Mouse (Mus musculus) hindbrain, embryonic 15.5 days (tissue): ENCODE data around the gene Mul1. TPM values are rescaled to one million over a fixed set of nuclear protein-coding genes. Genes with fewer than 3 reads are reported as not detected.
"Not testable (repeated sequence)": the region's sequence is repeated elsewhere in the genome, so short reads cannot be mapped to it uniquely, and the experiment has no call there.

Experiments used
- ATAC-seq: fragments of 200-750 bp; cut with Nextera tagmentation; 2 replicates; pipeline ENCODE4 v1.8.0; 2017; ENCODE audit warnings: low read depth, moderate number of reproducible peaks, moderate TSS enrichment; ENCODE audit not compliant: low FRiP score
- H3K27ac ChIP-seq: fragments of 300-500 bp; sonication (generic); replicated peaks from 2 replicates; pipeline ENCODE4 v1.5.1; 2015; ENCODE audit warnings: mild to moderate bottlenecking, inconsistent platforms
- H3K27me3 ChIP-seq: fragments of 300-500 bp; sonication (generic); 2 replicates; pipeline ENCODE4 v1.6.1; 2015; ENCODE audit warnings: control low read depth, inconsistent platforms
- H3K36me3 ChIP-seq: fragments of 300-500 bp; sonication (generic); 2 replicates; pipeline ENCODE4 v1.6.1; 2015; ENCODE audit warnings: control low read depth, inconsistent platforms
- H3K4me1 ChIP-seq: fragments of 300-500 bp; sonication (generic); replicated peaks from 2 replicates; pipeline ENCODE4 v1.6.1; 2015; ENCODE audit warnings: control low read depth, inconsistent platforms
- H3K4me2 ChIP-seq: fragments of 300-500 bp; sonication (generic); 2 replicates; pipeline ENCODE4 v1.6.1; 2015; ENCODE audit warnings: moderate library complexity, mild to moderate bottlenecking, inconsistent platforms
- H3K4me3 ChIP-seq: fragments of 300-500 bp; sonication (generic); 2 replicates; pipeline ENCODE4 v1.5.1; 2015; ENCODE audit warnings: mild to moderate bottlenecking, inconsistent platforms
- H3K9ac ChIP-seq: fragments of 300-500 bp; sonication (generic); 2 replicates; pipeline ENCODE4 v1.6.1; 2015; ENCODE audit warnings: inconsistent platforms
- H3K9me3 ChIP-seq: fragments of 300-500 bp; sonication (generic); 2 replicates; pipeline ENCODE4 v1.6.1; 2016; ENCODE audit warnings: control low read depth, inconsistent platforms
- WGBS: fragments of 180-500 bp; shearing (Covaris S2); methylation state at CpG from one replicate; pipeline ENCODE4 v1.1.7; 2015; 5-methylcytosine and 5-hydroxymethylcytosine counted together
- polyA plus RNA-seq: library from polyadenylated mRNA; unstranded; fragments of >200 nt; fragmentation: Nextera tagmentation; extraction: Ambion mirVana; gene quantifications from 2 replicates; pipeline ENCODE4 v1.2.1, GENCODE M21; 2015

Gene Mul1
- polyA plus RNA-seq, 1 experiment from 2014 or later: 19.2 TPM

GRCm38 (mm10) chr4:138415991-138416390 is 18.5 kb upstream of the Mul1 start:
- no peak for ATAC-seq
- no peak overlapping the region for H3K27ac ChIP-seq
- H3K27me3 ChIP-seq: 0 out of 2 replicates have a peak, but pooled peaks cover 3% of the 10 kb centered on the region
- no peak overlapping the region for H3K4me3 ChIP-seq
- no peak overlapping the region for H3K4me2 ChIP-seq
- no peaks in the 10 kb centered on the region for H3K9me3 ChIP-seq
- WGBS: 82% methylated on average over 3 of the region's 3 CpGs
- H3K36me3 ChIP-seq: no peaks in the 10 kb centered on the region
- H3K9ac ChIP-seq: no peak overlapping the region
- peaks cover 22% of the 10 kb centered on the region for H3K4me1 ChIP-seq

- Histone ChIP-seq H3K9me3 (no peaks in the 10 kb centered on the region), H3K4me3 (no peak overlapping the region), H3K9ac (no peak overlapping the region), H3K27ac (no peak overlapping the region), H3K27me3 (no peaks in the 10 kb centered on the region), H3K4me2 (no peak overlapping the region), H3K36me3 (no peaks in the 10 kb centered on the region), H3K4me1 (peaks cover 22% of the 10 kb centered on the region)
- WGBS: 49% methylated on average over 5 of the region's 5 CpGs
- no peak for ATAC-seq
These were observed 18.1 kb upstream of the Mul1 start for GRCm38 (mm10) chr4:138416414-138416813.

GRCm38 (mm10) chr4:138417882-138418281 is 16.6 kb upstream of the Mul1 start:
- Histone ChIP-seq H3K9ac (no peak overlapping the region), H3K4me2 (no peak overlapping the region), H3K27me3 (no peaks in the 10 kb centered on the region), H3K4me1 (peaks cover 22% of the 10 kb centered on the region), H3K27ac (no peak overlapping the region), H3K9me3 (no peaks in the 10 kb centered on the region), H3K36me3 (no peaks in the 10 kb centered on the region), H3K4me3 (no peak overlapping the region)
- 84% methylated on average over 4 of the region's 4 CpGs for WGBS
- no peak for ATAC-seq

GRCm38 (mm10) chr4:138418340-138418957 is 16.0 kb upstream of the Mul1 start:
- H3K9me3 ChIP-seq: no peaks in the 10 kb centered on the region
- 55% methylated on average over 11 of the region's 11 CpGs for WGBS
- peak; percentile 51 for ATAC-seq

GRCm38 (mm10) chr4:138425028-138425427 is 9.4 kb upstream of the Mul1 start:
- no peak for ATAC-seq
- H3K4me3 ChIP-seq: no peak overlapping the region
- H3K36me3 ChIP-seq: no peaks in the 10 kb centered on the region
- no peaks in the 10 kb centered on the region for H3K9me3 ChIP-seq
- no peak overlapping the region for H3K27ac ChIP-seq
- H3K9ac ChIP-seq: no peak overlapping the region
- peaks cover 4% of the 10 kb centered on the region; the same call in 1 of the 2 replicates for H3K27me3 ChIP-seq
- 87% methylated on average over 6 of the region's 6 CpGs for WGBS
- no peak overlapping the region for H3K4me2 ChIP-seq
- no peaks in the 10 kb centered on the region for H3K4me1 ChIP-seq

More at GRCm38 (mm10) chr4:138418340-138418957, 16.0 kb upstream of the Mul1 start:
- Histone ChIP-seq H3K4me1 (peaks cover 22% of the 10 kb centered on the region), H3K27ac (no peak overlapping the region; the same call in 1 of the 2 replicates), H3K9ac (no peak overlapping the region), H3K27me3 (no peaks in the 10 kb centered on the region), H3K4me3 (no peak overlapping the region), H3K36me3 (no peaks in the 10 kb centered on the region), H3K4me2 (no peak overlapping the region)

GRCm38 (mm10) chr4:138425604-138426003 is 8.9 kb upstream of the Mul1 start:
- not testable (repeated sequence) for ATAC-seq, H3K4me3 ChIP-seq, H3K4me2 ChIP-seq, H3K9me3 ChIP-seq, H3K27me3 ChIP-seq, H3K4me1 ChIP-seq, H3K27ac ChIP-seq, H3K36me3 ChIP-seq, H3K9ac ChIP-seq
- 91% methylated on average over 14 of the region's 14 CpGs for WGBS

GRCm38 (mm10) chr4:138426778-138427705 is 7.4 kb upstream of the Mul1 start:
- Histone ChIP-seq H3K4me2 (peak overlapping the region; percentile 42), H3K9ac (no peak overlapping the region), H3K4me3 (no peak overlapping the region), H3K27me3 (peaks cover 4% of the 10 kb centered on the region; the same call in 1 of the 2 replicates), H3K27ac (no peak overlapping the region), H3K9me3 (no peaks in the 10 kb centered on the region), H3K4me1 (no peaks in the 10 kb centered on the region), H3K36me3 (no peaks in the 10 kb centered on the region)
- 42% methylated on average over 22 of the region's 22 CpGs for WGBS
- ATAC-seq: no peak

GRCm38 (mm10) chr4:138429778-138430177 is 4.7 kb upstream of the Mul1 start:
- Histone ChIP-seq H3K4me3 (no peak overlapping the region), H3K27me3 (peaks cover 4% of the 10 kb centered on the region; the same call in 1 of the 2 replicates), H3K4me2 (no peak overlapping the region), H3K27ac (no peak overlapping the region), H3K9ac (no peak overlapping the region), H3K9me3 (no peaks in the 10 kb centered on the region), H3K4me1 (no peaks in the 10 kb centered on the region), H3K36me3 (no peaks in the 10 kb centered on the region)
- no peak for ATAC-seq
- 41% methylated on average over 3 of the region's 3 CpGs for WGBS

GRCm38 (mm10) chr4:138431340-138431739 is 3.1 kb upstream of the Mul1 start:
- Histone ChIP-seq H3K4me2 (no peak overlapping the region), H3K9me3 (no peaks in the 10 kb centered on the region), H3K4me3 (no peak overlapping the region), H3K27me3 (peaks cover 4% of the 10 kb centered on the region; the same call in 1 of the 2 replicates), H3K36me3 (peaks cover under 1% of the 10 kb centered on the region; the same call in 1 of the 2 replicates), H3K9ac (no peak overlapping the region), H3K27ac (no peak overlapping the region), H3K4me1 (peaks cover 15% of the 10 kb centered on the region)
- ATAC-seq: no peak
- 54% methylated on average over 8 of the region's 8 CpGs for WGBS

- Histone ChIP-seq H3K36me3 (peaks cover 43% of the 10 kb centered on the region), H3K27ac (no peak overlapping the region), H3K4me2 (no peak overlapping the region), H3K4me3 (no peak overlapping the region), H3K4me1 (peaks cover 17% of the 10 kb centered on the region), H3K27me3 (no peaks in the 10 kb centered on the region), H3K9me3 (no peaks in the 10 kb centered on the region), H3K9ac (no peak overlapping the region)
- 82% methylated on average over 3 of the region's 3 CpGs for WGBS
- no peak for ATAC-seq
These were observed 5.6 kb downstream of the Mul1 start for GRCm38 (mm10) chr4:138440062-138440461.

GRCm38 (mm10) chr4:138444941-138445340 is 10.5 kb downstream of the Mul1 start:
- H3K27me3 ChIP-seq: no peaks in the 10 kb centered on the region
- no peak for ATAC-seq
- H3K4me3 ChIP-seq: no peak overlapping the region
- H3K36me3 ChIP-seq: peaks cover 14% of the 10 kb centered on the region
- no peak overlapping the region for H3K9ac ChIP-seq
- H3K27ac ChIP-seq: no peak overlapping the region
- peaks cover 26% of the 10 kb centered on the region for H3K4me1 ChIP-seq
- no peak overlapping the region for H3K4me2 ChIP-seq
- 7% methylated on average over 5 of the region's 5 CpGs for WGBS
- H3K9me3 ChIP-seq: no peaks in the 10 kb centered on the region

GRCm38 (mm10) chr4:138446981-138447380 is 12.5 kb downstream of the Mul1 start:
- H3K27ac ChIP-seq: peak overlapping the region; percentile 68
- no peak overlapping the region for H3K9ac ChIP-seq
- H3K36me3 ChIP-seq: no peaks in the 10 kb centered on the region
- no peaks in the 10 kb centered on the region for H3K27me3 ChIP-seq
- WGBS: 15% methylated on average over 13 of the region's 13 CpGs
- H3K4me1 ChIP-seq: peaks cover 26% of the 10 kb centered on the region
- ATAC-seq: peak; percentile 50
- H3K4me2 ChIP-seq: peak overlapping the region; percentile 30
- no peaks in the 10 kb centered on the region for H3K9me3 ChIP-seq
- H3K4me3 ChIP-seq: no peak overlapping the region
